Mouse (Mus musculus) right cerebral cortex, postnatal 4 days (tissue): ENCODE data around the gene Fga.

Experiments used
- DNase-seq: peaks from one replicate; pipeline ENCODE4 v3.0.0-alpha.2; 2022

The Fga gene

GRCm38 (mm10) chr3:83030331-83030730 is 4.5 kb downstream of the Fga start:
- no peak for DNase-seq

GRCm38 (mm10) chr3:83032746-83033308 is 7.0 kb downstream of the Fga start:
- no peak for DNase-seq

DNA sequence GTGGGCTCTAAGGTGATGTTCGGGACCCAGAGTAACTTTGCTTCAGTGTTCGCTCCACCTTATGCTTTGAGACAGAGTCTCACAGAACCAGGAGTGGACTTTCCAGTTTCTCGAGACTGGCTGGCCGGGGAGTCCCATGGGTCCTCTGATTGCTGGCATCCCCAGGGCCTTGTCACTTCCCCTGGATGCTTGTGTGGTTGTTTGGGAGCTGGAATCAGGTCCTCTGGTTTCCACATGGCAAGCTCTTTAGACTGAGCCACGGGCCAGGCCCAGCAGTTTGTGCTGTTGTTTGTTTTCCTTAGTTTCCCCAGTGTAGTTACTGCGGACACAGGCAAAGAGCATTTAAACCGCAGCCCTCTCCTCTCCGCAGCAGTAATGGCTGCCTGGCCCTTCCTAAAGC is 7.9 kb downstream of the Fga start:
- no peak for DNase-seq

DNA sequence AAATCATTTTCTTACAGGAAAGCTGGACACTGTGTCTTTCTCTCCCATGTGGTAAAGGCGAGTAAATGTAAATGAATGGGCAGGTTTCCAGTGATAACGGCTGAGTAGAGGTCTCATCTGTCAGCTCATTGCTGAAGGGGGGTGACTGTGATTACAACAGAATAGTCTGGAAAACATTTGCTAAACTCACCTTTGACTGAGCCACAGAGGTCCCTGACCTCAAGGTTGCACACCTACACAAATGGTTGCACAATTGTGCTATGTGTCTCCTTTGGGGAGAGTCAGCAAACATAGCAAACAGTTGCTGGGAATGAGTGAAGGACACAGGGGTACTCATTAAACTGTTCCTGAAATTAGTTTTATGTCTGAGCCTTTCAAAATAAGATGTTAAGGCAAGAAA is 13.0 kb downstream of the Fga start:
- no peak for DNase-seq

DNA sequence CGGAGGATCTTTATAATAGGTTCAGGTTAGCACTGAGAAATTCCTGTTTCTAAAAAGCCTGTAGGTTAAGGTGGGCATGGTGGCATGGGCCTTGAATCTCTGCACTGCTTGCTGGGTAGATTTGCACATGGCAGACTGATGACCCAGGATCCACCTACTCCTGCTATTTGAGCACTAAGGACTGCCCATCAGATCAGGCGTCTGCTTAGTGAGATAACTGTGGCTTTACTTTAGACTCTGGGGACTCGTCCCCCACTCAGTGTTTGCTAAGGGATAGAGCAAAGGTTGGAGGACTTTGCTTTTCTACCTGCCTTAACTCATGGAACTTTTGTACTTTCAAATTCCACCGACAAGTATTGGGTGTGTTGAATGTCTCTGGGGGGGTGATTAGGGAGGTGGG is 13.8 kb downstream of the Fga start:
- no peak for DNase-seq

GRCm38 (mm10) chr3:83042451-83042850 is 16.6 kb downstream of the Fga start:
- DNase-seq: no peak

- no peak for DNase-seq
Measured at GRCm38 (mm10) chr3:83046649-83047048, 20.8 kb downstream of the Fga start.

- no peak for DNase-seq
Measured at GRCm38 (mm10) chr3:83049680-83050079, 23.8 kb downstream of the Fga start, which contains the start of gene Fgb. Gene Fgb, minus strand, starts transcription at chr3:83049863.

GRCm38 (mm10) chr3:83050661-83051060 is 24.8 kb downstream of the Fga start:
- DNase-seq: no peak

- DNase-seq: no peak
Measured at GRCm38 (mm10) chr3:83052102-83052501, 26.2 kb downstream of the Fga start.

DNA sequence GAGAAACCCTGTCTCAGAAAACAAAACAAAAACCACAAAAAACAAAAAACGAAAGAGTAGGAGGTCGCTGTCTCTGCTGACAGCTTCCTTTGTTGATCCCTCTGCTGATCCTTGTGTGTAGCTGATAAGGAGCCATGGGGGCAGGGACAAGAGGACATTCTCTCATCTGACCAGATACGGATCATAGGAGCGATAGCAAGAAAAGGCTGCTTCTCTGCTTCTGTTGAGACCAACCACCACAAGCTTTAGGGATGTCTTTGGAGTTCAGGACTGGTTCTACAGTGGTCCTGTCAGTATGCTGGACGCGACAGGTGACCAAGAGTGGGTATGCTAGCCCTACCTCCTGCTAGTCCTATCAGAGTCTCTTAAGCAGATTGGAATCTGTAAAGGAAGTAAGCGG is 27.2 kb downstream of the Fga start:
- no peak for DNase-seq

DNA sequence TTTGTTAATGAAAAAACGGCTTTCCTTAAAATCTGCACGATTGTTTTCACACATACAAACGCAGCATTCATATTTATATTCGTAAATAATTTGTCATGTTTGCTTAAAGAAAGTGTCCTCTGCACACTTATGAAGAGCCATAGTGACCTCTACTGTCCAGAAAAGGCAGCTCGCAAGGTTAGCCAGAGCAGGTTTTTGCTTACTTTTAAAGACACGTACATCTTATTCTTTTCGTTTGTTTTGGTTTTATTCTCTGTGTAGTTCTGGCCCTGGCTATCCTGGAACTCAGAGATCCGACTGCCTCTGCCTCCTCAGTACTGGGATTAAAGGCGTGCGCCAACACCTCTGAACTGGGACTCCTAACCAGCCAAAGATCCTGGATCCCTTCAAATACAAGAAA is 27.9 kb downstream of the Fga start:
- DNase-seq: peak; percentile 49

- no peak for DNase-seq
Measured at GRCm38 (mm10) chr3:83054759-83055158, 28.9 kb downstream of the Fga start.

- DNase-seq: peak; percentile 100
Measured at GRCm38 (mm10) chr3:83055281-83056038, 29.6 kb downstream of the Fga start, which contains the start of gene Plrg1. Gene Plrg1, plus strand, starts transcription at chr3:83055522.

DNA sequence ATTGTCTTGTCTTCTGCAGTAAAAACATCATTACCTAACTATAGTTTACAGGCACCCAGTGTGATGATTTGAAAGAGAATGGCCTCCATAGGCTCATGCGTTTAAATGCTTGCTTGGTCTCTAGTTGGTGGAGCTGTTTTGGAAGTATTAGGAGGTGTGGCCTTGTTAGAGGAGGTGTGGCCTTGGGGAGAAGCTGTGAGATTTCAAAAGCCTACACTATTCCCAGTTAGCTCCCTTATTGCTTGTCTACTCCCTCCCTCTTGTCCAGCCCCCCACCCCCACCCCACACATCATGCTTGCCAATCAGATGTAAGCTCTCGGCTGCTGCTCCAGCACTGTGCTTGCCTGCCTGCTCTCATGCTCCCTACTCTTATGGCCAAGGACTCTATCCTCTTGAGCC is 31.2 kb downstream of the Fga start:
- DNase-seq: no peak

DNA sequence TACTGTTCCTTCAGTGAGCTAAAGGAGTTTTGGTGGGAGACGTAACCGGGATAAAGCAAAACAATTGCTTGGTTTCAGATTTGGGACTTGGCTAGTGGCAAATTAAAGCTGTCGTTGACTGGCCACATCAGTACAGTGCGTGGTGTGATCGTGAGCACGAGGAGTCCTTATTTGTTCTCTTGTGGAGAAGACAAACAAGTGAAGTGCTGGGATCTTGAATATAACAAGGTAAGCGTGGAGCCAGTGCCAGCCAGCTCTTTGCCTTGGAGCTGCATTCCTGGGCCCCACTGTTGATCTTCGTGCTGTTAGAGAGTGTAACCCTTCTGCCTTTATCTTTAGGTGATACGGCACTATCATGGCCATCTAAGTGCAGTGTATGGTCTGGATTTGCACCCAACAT is 42.0 kb downstream of the Fga start:
- no peak for DNase-seq

DNA sequence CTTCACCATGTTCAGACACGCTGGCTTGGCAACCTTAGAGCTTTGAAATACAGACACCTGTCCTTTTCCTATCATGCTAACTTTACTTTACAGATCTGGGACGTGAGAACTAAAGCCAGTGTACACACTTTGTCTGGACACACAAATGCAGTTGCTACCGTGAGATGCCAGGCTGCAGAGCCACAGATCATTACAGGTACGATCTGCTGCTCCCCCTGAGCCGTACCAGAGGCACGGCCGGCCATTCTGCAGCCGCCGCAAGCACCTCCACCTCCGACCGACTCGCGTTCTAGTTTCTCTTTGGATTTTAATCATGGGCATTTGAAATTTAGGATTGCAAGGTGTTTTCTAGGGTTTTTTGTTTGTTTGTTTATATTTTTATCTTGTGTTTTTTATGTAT is 43.0 kb downstream of the Fga start:
- no peak for DNase-seq

- DNase-seq: no peak
Measured at GRCm38 (mm10) chr3:83070231-83070630, 44.4 kb downstream of the Fga start.

DNA sequence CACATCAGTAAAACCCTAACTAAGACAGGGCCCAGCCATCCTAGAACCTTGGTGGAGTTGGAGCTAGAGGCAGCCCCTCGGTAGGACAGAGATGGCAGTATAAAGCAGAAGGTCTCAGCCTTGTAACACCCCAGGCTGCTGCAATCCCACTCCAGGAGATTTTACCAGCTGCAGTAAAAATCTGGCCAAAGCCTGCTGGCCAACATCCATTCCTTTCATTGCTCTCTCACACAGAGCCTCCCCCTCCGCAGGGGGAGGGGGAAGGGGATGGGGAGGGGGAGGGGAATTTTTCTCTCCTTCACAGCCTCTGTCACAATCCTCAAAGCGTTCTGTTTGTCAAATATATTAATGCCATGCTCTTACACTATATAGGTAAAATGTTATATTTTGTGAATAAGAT is 50.7 kb downstream of the Fga start:
- DNase-seq: no peak

DNA sequence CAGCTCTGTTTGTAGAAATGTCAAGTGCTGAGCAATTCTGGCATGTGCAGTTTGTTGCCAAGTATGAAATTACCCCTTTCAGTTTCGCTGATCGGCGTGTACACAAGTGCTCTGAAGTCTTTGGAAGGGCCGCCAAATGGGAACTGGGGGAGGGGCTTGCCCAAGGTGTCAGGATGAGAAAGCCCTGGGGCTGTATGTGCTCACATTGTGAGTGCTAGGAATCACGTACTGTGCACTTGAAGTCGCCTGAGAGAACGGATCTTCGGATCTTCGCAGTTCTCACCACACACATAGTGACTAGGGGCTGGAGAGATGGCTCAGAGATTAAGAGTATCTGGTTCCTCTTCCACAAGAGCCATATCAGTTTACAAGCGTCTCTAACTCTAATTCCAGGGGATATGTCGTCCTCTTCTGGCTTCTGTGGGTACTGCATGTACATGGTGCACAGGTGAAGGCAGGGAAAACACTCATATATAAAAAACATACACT is 54.7 kb downstream of the Fga start:
- DNase-seq: peak; percentile 64
